Mouse (Mus musculus) liver (tissue): ENCODE data around the gene Dpp6.

Experiments
- DNase-seq: peaks from one replicate; pipeline ENCODE4 v3.0.0-alpha.2; 2020; ENCODE audit warnings: mixed read lengths

Gene Dpp6

DNA sequence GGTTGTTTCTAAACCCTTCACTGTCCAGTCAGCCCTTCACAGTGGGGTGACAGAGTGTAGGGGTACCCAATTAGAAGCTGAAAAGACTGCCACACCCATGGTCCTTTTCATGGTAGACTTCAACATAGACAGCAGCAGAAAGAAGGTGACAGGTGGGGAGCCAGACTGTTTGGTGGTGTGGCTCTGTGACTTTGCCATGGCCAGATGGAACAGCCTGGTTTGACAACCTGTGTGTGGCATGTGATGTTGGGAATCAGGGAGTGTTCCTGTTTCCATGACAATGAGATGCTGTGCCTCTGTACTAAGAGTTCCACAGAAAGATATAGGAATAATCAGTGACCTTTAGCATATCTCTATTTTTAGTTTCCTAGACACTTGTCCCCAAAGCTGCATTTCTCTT lies 386.1 kb downstream of the Dpp6 start:
- DNase-seq: no peak

DNA sequence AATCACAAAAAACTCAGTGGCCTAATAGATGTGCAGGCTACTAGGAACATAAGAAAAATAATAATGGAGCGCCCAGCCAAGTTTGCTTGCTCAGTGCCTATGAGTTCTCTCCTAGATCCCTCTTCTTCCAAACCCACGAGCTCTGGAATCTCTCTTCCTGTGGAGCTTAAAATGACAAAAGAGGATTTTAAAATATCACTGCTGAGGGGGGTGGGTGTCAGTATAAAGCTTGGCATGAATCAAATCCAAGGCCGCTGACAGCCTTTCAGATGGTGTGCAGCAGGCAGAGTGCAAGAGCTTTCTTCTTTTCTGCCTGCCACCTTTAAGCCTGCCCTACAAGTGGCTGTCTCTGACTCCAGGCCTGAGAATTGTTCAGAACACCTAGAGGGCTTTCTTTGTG lies 387.7 kb downstream of the Dpp6 start:
- no peak for DNase-seq

DNA sequence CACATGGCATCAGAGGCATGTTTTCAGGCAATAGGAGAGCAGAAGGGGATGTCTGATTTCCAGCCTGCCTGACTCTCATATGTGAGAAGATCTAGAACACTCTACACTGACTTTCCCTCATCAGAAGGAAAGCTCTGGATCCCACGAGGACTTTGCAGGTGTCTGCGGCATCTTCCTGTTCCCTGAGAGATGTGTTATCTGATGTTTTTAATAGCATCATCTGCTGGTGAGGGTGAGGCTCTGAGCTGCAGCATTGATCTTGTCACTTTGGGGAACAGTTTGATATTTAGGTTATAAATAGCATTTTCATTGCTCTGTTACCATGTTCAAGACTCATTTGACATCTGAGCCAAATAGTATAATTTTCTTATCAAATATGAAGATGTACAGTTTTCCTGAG lies 388.8 kb downstream of the Dpp6 start:
- no peak for DNase-seq

DNA sequence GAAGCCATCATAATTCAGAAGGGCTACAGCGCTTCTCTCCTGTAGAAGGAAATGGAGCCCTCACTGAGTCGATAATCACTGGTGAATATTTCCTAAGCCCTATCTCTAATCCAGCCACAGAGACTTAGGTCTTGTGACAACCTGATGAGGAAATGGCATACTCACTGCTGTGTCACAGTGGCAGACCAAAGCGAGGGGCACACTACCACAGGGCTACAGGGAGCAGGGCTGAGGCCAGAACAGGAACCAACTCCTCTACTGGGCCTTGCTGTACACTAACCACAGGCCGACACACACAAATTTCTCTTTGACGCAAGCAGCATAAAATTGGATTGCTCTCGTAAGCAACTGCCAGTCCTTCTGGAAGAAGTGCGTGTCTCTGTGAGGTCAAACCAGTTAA lies 389.2 kb downstream of the Dpp6 start:
- DNase-seq: peak; percentile 26

DNA sequence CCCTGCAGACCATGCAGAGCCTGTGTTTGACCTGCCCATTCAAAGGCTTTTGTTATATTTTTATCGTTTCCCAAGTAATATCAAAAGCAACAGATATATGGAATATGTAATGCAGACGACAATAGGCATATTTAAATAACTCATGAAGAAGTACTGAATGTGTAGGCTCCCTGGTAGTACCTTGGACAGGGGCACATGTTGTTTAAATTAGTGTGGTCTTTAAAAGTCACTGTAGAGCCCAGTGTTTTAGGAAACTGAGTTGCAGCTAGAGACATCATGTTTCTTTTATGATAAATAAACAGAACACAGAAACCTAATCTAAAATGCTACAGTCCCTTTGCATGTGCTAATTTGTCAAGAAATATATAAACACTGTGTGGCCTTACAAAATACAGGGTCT lies 403.1 kb downstream of the Dpp6 start:
- no peak for DNase-seq

DNA sequence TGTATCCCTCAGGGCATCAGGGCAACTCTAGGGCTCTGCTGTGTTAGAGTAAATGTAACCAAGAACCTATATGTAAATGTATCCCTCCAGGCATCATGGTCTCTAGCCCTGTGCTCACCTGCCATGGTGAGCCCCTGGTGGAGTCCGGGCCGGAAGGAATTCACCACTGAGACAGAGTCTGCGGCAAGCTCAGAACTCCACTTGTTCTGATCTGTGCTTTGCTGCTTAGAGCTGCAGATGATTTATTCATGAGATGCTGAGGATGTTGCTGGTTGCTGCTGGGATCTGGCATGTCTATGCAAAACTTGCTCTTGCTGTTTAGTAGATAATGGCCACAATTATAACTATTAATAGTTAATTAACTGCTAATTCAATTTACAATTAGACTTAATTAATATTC lies 425.1 kb downstream of the Dpp6 start:
- no peak for DNase-seq

DNA sequence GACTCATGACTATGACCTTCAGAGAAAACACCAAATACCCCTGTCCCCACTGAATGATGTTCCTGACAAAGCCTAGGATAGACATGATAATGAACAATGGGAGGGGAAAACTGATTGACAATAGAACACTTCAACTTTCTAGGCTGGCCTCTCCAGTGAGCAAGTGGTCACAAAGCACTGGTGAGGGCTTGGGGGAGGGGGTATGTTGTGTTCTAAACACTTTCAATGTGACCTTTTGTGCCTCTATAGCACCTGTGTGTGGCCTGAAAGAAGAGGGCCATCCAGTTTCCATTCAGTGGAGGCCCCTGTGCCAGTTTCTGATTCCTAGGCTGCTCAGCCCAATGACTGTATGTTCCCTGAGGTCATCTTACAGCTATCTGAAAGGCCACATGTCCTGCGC lies 426.2 kb downstream of the Dpp6 start:
- DNase-seq: no peak

DNA sequence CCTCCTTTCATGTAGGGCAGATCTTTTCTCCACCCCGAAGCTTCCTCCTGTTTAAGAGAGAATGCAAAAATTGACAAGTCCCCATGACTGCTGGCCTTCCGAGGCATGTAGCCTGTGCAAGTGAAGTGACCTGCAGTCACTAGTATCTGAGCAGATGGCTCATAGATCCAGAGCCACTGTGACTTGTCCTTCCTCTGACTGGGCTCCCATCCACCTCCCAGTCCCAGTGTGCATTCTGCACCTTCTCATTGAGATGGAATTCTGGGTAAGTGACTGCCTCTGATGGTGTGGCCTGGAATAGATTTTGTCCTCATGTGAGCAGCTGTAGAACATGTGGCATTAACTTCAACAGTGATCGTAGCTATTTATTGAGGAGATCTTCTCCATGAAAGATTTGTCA lies 430.8 kb downstream of the Dpp6 start:
- DNase-seq: no peak

DNA sequence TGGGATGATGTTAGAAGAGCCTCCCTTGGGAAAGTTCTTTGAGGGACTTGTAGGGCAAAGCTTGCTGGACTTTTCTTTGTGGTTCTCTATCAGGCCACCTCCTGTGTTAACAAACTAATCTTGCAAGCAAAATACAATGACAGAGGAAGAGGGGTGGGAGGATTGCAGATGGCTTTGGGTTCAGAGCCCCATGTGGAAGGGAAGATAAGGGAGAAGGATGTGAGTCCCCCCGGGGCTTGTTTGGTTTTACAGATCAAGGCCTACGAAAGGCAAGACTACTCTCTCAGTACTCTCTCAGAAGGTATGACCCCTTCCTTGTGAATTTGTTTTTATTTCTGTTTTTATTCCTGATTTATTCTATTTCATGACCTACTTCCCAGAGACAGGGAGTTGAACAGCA lies 431.7 kb downstream of the Dpp6 start:
- no peak for DNase-seq

DNA sequence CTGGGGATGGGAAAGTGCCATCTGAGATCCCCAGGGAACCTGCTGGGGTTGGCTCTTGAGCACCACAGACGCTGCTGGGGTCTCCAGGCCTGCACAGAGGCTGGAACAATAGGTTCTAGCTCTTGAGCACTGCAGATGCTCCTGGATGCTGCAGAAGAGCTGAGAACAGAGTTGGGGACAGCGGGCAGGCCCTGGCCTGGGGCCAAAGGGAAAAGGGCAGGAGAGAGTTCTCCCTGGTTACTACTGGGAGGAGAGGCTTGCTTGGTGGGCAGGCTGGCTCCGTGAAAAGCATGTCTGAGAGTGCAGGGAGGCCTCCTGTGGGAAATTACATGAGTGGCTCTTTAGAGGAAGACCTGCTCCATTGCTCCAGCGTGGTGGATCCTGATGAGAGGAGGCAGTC lies 432.9 kb downstream of the Dpp6 start:
- no peak for DNase-seq

DNA sequence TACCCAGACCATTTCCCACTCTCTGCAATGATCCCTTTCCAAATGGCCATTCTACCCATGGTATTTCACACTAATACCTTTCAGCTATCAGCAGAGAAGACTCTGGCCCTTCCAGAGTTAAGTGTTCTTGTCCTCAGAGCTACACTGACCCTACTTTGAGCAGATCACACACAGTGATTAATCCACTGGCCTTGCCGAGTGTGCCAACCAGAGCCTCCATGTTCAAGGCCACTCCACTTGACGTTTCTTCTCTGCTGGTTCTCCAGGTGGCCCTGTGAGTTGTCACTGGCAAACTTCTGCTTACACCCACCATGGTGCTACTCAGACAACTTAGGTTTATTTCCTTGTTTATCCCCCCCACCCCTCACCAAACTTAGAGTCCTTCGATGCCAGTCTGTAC lies 433.9 kb downstream of the Dpp6 start:
- DNase-seq: no peak

DNA sequence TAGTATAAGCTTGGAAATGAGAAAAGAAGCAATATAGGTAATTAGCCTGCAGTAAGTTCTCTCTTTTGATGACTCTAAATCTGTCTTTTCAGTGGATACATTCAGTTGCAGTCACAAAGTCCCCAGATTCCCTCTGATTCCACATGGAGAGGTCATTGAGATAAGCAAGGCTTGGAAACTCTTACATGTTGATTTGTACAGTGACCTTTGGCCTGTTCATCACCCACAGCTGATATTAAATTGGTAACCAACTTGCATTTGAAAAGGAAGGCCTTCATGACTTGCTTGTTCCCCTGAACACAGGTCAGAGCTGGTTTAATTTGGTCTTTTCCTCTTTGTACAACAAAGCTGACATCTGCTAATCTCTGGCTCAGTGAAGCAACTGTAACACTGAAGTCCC lies 434.4 kb downstream of the Dpp6 start:
- no peak for DNase-seq

DNA sequence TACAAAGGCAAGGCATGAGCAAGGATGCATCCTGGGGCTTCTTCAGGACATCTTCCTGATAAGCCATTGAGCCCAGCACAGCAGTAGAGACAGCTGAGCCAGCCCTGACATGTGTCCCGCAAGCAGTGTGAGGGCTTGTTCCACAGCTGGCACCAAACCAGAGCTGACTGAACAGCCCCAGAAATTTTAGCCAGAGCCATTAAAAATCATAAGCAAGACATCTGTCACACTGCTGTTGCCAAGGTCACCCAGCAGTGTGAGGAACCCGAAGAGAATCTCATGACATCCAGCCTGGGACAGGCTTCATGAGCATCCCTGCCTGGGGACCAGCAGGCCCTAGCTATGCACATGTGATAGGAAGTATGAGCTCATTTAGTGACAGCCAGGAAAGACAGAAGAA lies 438.2 kb downstream of the Dpp6 start:
- no peak for DNase-seq

DNA sequence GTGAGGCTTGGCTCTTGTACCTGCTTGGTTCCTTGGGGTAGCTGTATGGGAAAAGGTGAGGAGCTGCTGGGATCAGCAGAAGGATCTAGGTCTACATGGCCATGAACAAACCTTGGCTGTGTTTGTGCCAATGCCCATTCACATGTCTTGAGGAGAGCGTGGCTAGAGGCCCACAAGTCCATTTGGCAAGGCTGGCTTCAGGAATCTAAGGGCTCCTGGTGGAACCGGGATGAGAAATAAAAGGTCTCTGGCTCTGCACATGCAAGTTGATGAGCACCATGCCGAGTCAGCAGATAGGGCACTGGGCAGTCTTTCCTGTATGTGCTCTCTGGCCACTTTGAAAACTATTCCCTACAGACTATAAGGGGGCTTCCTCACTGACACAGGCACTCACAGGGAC lies 441.6 kb downstream of the Dpp6 start:
- DNase-seq: no peak

DNA sequence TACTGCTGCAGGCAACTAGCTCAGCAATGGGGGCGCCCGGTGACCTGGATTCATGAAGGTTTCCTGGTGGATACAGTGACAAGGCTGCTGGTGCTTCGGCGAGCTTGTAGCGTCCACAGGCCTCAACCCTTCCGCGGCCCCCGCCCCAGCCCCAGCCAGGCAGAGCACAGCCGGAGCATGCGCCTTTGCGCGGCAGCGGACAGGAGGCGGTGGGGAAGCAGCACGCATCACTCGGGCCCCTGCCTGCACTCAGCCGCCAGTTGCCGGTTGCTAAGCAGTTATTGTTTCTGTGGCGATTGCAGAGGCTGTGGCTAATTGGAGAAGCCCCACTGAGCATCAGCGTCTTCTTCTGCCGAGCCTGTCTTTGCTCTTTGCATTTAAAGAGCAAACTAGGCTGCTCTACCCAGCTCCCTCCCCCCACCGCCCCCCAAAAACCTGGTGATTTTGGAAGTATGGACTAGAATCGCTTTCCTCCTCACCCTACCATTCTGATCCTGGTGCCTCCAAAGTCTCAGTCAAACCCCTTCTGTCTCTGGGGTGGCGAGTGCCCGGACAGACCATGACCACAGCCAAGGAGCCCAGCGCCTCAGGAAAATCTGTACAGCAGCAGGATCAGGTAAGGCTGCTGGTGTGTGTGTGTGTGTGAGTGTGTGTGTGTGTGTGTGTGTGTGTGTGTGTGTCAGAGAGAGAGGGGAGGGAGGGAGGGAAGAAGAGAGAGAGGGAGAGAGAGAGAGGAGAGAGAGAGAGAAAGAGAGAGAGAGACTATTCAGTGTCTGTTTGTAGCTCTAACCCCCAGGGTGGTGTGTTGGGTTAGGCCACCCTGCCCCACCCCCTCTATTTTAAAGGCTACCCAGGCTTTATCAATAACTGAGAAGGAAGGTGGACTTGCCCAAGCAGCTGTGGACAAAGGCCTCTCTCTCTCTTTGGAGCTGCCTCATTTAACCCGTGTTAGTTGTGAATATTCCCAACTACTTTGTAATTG lies 445.0 kb downstream of the Dpp6 start:
- DNase-seq: peak; percentile 16

DNA sequence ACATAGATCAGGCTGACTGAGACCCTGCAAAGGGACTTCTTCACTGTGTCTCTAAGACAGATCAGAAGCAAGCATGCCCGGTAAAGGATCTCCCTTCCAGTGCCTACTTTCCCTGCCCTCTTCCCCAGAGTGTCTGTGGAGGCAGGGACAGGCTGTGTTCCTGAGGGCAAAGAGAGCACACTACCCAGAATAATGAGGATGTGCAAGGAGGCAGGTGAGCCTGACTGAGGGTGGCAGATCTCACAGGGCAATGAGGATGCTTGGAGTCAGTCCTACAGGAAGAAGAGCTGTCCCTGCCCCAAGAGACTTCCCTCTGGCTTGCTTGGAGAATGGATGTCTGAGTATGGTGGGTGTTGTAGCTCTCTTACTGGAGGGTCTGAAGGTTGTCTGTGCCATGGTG lies 445.7 kb downstream of the Dpp6 start:
- no peak for DNase-seq

DNA sequence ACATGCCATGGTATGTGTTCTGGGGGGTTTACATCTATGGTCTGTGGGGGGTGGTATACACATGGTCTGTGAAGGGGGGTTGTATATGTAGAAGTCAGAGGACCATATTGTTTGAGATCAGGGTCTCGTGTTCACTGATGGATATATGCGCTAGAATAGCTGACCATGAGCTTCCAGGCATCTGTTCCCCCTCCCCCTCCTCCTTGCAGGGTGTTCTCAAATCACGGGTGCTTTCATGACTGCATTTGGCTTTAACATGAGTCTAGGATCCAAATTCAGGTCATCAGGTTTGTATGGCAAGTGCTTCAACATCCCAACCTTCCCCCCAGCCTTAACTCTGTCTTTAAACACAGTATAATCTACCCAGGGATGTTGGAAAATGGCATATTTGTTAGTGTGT lies 448.3 kb downstream of the Dpp6 start:
- no peak for DNase-seq

DNA sequence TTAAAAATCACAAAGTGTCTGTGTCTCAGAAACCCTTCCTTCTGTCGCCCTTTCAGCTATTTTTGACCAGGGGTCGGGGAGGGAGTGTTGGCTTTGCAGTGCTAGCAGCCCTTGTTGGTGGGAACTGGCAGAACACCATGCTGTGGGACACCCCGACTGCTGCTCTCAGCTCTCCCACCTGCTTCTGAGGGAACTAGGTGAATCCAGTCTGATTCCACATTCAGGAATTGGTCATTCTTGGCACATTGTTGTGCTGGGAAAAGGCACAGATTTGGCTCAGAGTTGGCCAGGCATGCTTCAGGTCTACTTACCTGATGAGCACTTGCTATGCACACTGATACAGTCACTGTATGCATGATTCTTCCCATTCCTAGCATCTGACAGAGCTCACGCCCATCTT lies 454.3 kb downstream of the Dpp6 start:
- DNase-seq: no peak

DNA sequence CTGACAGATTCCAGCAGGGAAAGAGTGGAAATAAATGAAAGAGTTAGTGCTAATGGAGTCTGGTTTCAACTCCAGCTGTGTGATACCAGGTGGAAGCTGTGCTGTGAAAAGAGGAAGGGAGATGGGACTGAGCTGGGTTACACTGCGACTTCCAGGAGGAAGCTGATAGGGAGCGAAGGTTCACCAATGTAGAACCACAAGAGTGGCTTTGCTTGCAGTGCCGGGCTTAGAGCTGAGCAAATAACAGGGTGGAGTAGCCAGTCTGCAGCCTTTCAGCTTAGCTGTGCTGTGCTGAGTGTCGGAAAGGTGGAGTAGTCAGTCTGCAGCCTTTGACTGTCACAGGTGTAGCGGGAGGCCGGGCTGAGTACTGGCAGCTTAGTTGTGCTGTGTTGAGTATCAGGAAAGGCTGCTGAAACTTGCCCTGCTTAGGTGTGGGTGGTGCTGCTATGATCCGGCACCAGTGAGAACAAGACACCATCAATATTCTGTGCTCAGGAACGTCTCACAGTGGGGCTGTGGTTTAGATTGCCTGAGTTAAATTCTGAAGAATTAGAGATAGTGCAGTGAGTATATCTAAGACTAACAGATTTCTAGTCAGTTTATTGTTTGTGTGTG lies 457.9 kb downstream of the Dpp6 start:
- no peak for DNase-seq

DNA sequence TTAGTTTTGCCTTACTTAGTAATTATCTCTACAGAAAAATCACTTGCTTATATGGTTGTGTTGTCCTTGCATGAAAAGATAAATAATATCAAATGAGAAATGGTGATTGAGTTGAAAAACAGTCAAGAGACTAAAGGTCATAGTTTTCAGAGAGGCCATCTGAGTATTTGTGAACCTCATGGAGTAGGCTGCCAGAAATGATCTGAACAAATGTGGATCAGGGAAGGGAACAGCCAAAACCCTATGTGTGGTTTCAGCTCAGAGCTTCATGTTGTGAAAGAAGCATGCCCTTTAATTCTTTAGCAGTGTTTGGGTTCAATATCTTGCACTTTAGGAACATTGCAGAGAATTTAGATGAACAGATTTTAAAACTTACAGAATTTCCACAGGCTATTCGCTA lies 458.9 kb downstream of the Dpp6 start:
- no peak for DNase-seq

DNA sequence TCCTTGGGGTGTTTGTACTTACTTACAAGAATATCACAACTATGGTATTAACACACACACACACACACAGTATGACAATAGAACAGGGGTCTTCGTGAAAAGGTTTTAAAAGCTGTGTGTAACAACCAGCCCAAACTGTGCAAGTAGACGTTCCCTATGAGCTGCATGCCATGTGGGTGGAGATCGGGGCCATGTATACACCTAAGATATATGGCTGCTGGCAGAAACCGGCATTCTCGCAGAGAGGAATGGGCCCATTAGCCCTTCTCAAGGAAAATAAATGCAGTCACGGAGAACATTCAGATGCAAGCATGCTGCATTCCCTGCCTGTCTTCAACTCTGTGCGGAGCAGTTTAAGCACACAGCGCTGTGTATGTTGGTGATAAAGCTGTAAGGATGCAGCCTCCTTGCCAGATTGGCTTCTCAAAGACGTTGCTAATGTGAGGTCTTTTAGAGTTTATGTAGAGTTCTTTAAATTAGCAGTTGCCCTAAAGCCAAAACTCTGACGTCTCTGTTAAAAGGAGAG lies 461.2 kb downstream of the Dpp6 start:
- DNase-seq: no peak

DNA sequence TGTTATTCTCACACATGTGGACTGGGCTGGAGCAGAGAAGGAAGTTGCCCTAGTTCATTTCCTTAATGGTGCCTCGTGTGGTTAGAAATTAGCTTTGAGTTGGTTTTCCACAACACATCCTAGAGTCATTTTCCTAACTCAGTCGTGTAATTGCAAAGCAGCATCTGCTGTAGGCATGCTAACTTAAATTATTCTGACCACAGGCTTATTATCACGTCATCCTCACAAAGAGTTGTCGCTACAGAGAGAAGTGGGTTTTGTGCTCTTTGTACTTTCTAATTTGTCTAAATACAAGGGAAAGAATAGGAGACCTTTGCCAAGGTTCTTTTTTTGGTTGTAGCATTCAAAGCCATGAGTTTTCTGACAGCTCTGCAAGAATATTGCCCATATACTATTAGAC lies 469.9 kb downstream of the Dpp6 start:
- DNase-seq: no peak

DNA sequence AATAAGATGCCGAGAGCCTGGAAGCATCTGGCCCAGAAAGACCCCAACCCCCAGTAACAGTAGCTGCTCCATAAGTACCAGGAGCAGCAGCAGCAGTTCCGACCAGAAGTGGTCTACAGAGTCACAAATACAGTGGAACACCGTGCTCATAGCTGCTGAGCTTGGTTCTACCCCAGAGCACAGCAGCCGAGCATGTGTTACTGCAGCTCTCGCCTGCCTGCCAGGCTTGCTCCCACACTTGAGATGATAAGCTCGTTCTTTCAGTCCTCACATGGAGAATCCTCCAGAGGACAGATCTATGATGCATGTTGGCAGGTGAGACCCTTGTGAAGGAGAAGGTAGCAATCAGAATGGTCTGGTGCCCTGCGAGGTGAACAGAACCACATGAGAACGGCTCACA lies 474.4 kb downstream of the Dpp6 start:
- no peak for DNase-seq

DNA sequence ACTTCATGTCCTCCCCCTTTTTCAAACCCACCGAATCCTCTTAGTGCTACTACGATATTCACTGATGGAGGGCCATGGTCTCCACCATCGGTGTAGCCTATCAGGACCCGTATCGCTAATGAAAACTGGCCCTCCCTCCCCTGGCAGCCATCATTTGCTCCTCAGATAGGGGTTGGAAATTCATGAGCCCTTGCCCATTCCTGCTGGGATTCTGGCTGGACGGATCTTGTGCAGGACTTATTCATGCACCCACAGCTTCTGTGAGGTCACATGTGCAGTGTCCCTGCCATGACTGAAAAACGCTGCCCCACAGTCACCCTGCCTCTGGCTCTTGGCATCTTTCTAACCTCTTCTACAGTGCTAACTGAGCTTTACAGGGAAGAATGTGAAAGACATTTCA lies 475.2 kb downstream of the Dpp6 start:
- DNase-seq: no peak
